Mouse (Mus musculus): ENCODE data around the gene Coq10a. TPM values are rescaled to one million over a fixed set of nuclear protein-coding genes. Genes with fewer than 3 reads are reported as not detected.
"Not testable (repeated sequence)": the region's sequence is repeated elsewhere in the genome, so short reads cannot be mapped to it uniquely, and the experiment has no call there.

The Coq10a gene
- total RNA-seq, 2 experiments from 2014 or later = 115 to 133 TPM

GRCm38 (mm10) chr10:128347541-128347940 is 21.3 kb downstream of the Coq10a start:
- no peak for DNase-seq (ENCODE audit: low spot score in 2 of 2)

- peak in 1 of 2 experiments; percentile 67 for DNase-seq (ENCODE audit: low spot score in 2 of 2)
Measured at GRCm38 (mm10) chr10:128344568-128345275, 24.1 kb downstream of the Coq10a start.

- DNase-seq (ENCODE audit: low spot score in 2 of 2) = no peak
Measured at GRCm38 (mm10) chr10:128343436-128343835, 25.4 kb downstream of the Coq10a start.

GRCm38 (mm10) chr10:128340257-128340656 is 28.5 kb downstream of the Coq10a start:
- no peak for DNase-seq (ENCODE audit: low spot score in 2 of 2)

GRCm38 (mm10) chr10:128338948-128339347 is 29.8 kb downstream of the Coq10a start:
- DNase-seq (ENCODE audit: low spot score in 2 of 2) = no peak

GRCm38 (mm10) chr10:128338415-128338814 is 30.4 kb downstream of the Coq10a start:
- DNase-seq (ENCODE audit: low spot score in 2 of 2) = no peak

GRCm38 (mm10) chr10:128337306-128338181 is 31.3 kb downstream of the Coq10a start, which contains the start of gene Cs:
TSS of gene Cs (plus strand) at chr10:128337734.
- DNase-seq (ENCODE audit: low spot score in 2 of 2) = peak; percentile 97 to 98

- DNase-seq (ENCODE audit: low spot score in 2 of 2) = no peak
Measured at GRCm38 (mm10) chr10:128336597-128336996, 32.2 kb downstream of the Coq10a start.

GRCm38 (mm10) chr10:128336195-128336594 is 32.6 kb downstream of the Coq10a start:
- no peak for DNase-seq (ENCODE audit: low spot score in 2 of 2)

GRCm38 (mm10) chr10:128335582-128335981 is 33.2 kb downstream of the Coq10a start:
- peak in 1 of 2 experiments; percentile 75 for DNase-seq (ENCODE audit: low spot score in 2 of 2)

GRCm38 (mm10) chr10:128332358-128333249 is 36.2 kb downstream of the Coq10a start:
- DNase-seq (ENCODE audit: low spot score in 2 of 2) = not testable (repeated sequence)

- no peak for DNase-seq (ENCODE audit: low spot score in 2 of 2)
Measured at GRCm38 (mm10) chr10:128327610-128328009, 41.2 kb downstream of the Coq10a start.

GRCm38 (mm10) chr10:128326825-128327224 is 42.0 kb downstream of the Coq10a start:
- no peak for DNase-seq (ENCODE audit: low spot score in 2 of 2)

GRCm38 (mm10) chr10:128323516-128323915 is 45.3 kb downstream of the Coq10a start:
- no peak for DNase-seq (ENCODE audit: low spot score in 2 of 2)

GRCm38 (mm10) chr10:128322141-128323108 is 46.4 kb downstream of the Coq10a start, which contains the start of gene Cnpy2:
TSS of gene Cnpy2 (plus strand) at chr10:128322459.
- DNase-seq (ENCODE audit: low spot score in 2 of 2) = peak; percentile 64 to 86

- DNase-seq (ENCODE audit: low spot score in 2 of 2) = no peak
Measured at GRCm38 (mm10) chr10:128321641-128322040, 47.2 kb downstream of the Coq10a start.

- DNase-seq (ENCODE audit: low spot score in 2 of 2) = no peak
Measured at GRCm38 (mm10) chr10:128315578-128315977, 53.2 kb downstream of the Coq10a start.

Measured in gastrocnemius, postnatal 4 days (tissue).